Mouse (Mus musculus) CH12.LX (cell line): ENCODE results near the gene Mea1. TPM values are rescaled to one million over a fixed set of nuclear protein-coding genes. Genes with fewer than 3 reads are reported as not detected.

Experiments used
- DNase-seq: peaks from one replicate; pipeline ENCODE4 v3.0.0-alpha.2; 2013; ENCODE audit errors: extremely low read depth
- H3K27ac ChIP-seq: 2 replicates; pipeline ENCODE4 v1.5.1; 2012; ENCODE audit warnings: low read depth, mild to moderate bottlenecking, control low read depth, moderate library complexity; ENCODE audit not compliant: insufficient read depth
- H3K27me3 ChIP-seq: replicated peaks from 2 replicates; pipeline ENCODE3; 2012; ENCODE audit warnings: inconsistent platforms
- H3K36me3 ChIP-seq, 2 experiments: replicated peaks in 1 of 2; 2 replicates each; pipeline versions ENCODE3 to v1.6.1; 2012; ENCODE audit warnings: inconsistent platforms in 1 of 2, low read length in 1 of 2, mild to moderate bottlenecking in 1 of 2, mixed read lengths in 1 of 2, moderate library complexity in 1 of 2; ENCODE audit not compliant: control insufficient read depth in 1 of 2, insufficient read depth in 1 of 2
- H3K4me1 ChIP-seq, 2 experiments: 2 replicates each; pipeline ENCODE4 v1.6.1; 2012; ENCODE audit warnings: inconsistent platforms in 1 of 2, moderate library complexity in 1 of 2; ENCODE audit not compliant: insufficient read depth in 2 of 2, control insufficient read depth in 1 of 2
- H3K4me2 ChIP-seq: 2 replicates; pipeline ENCODE4 v1.6.1; 2012; ENCODE audit warnings: low read depth, mild to moderate bottlenecking, control low read depth; ENCODE audit not compliant: poor library complexity, insufficient read depth, severe bottlenecking
- H3K4me3 ChIP-seq, 3 experiments: fragments of 150-350 bp in 1 of 3; sonication (generic) in 1 of 3; replicated peaks in 1 of 3; 2 replicates each; pipeline versions ENCODE3 to v1.5.1; 2011 to 2012; ENCODE audit warnings: low read depth in 2 of 3, low read length in 2 of 3, mild to moderate bottlenecking in 2 of 3, moderate library complexity in 2 of 3, control low read depth in 1 of 3, improper control_type of control experiment in 1 of 3, inconsistent platforms in 1 of 3, mixed read lengths in 1 of 3; ENCODE audit not compliant: poor library complexity in 1 of 3
- H3K79me2 ChIP-seq: replicated peaks from 2 replicates; pipeline ENCODE4 v1.6.1; 2012; ENCODE audit warnings: mild to moderate bottlenecking, moderate library complexity; ENCODE audit not compliant: control insufficient read depth, poor library complexity, insufficient read depth, severe bottlenecking; ENCODE audit errors: extremely low read depth
- H3K9ac ChIP-seq: 2 replicates; pipeline ENCODE4 v1.6.1; 2012; ENCODE audit warnings: low read depth, mild to moderate bottlenecking, control low read depth, moderate library complexity; ENCODE audit not compliant: insufficient read depth
- H3K9me3 ChIP-seq: replicated peaks from 2 replicates; pipeline ENCODE3; 2012; ENCODE audit warnings: low read length, inconsistent platforms, mixed read lengths
- BHLHE40 ChIP-seq: IDR thresholded peaks from 2 replicates; pipeline ENCODE4 v1.6.1; 2011; ENCODE audit warnings: mild to moderate bottlenecking, low read depth, low read length, improper control_type of control experiment
- CHD1 ChIP-seq: IDR thresholded peaks from 2 replicates; pipeline ENCODE4 v1.6.1; 2012; ENCODE audit warnings: low read depth, low read length, improper control_type of control experiment, inconsistent platforms
- CHD2 ChIP-seq: IDR thresholded peaks from 2 replicates; pipeline ENCODE4 v1.6.1; 2011; ENCODE audit warnings: low read length, improper control_type of control experiment
- CTCF ChIP-seq, 2 experiments: IDR thresholded peaks in 1 of 2; conservative IDR thresholded peaks in 1 of 2; 2 replicates each; pipeline ENCODE4 v1.5.1; 2011 to 2012; ENCODE audit warnings: low read depth in 2 of 2, low read length in 2 of 2, improper control_type of control experiment in 1 of 2, inconsistent platforms in 1 of 2, mild to moderate bottlenecking in 1 of 2, moderate library complexity in 1 of 2
- ELF1 ChIP-seq: IDR thresholded peaks from 2 replicates; pipeline ENCODE4 v1.6.1; 2014; ENCODE audit warnings: low read depth, mild to moderate bottlenecking, inconsistent platforms, low read length, improper control_type of control experiment
- ETS1 ChIP-seq: conservative IDR thresholded peaks from 2 replicates; pipeline ENCODE4 v1.6.1; 2012; ENCODE audit warnings: low read depth, mild to moderate bottlenecking, inconsistent platforms, low read length, improper control_type of control experiment, moderate library complexity
- GABPA ChIP-seq: IDR thresholded peaks from 2 replicates; pipeline ENCODE4 v1.6.1; 2012; ENCODE audit warnings: low read depth, low read length, improper control_type of control experiment, inconsistent platforms; ENCODE audit not compliant: insufficient replicate concordance
- IRF4 ChIP-seq: IDR thresholded peaks from 2 replicates; pipeline ENCODE4 v1.6.1; 2014; ENCODE audit warnings: low read depth, mild to moderate bottlenecking, inconsistent platforms, low read length, improper control_type of control experiment
- KAT2A ChIP-seq: IDR thresholded peaks from 2 replicates; pipeline ENCODE4 v1.6.1; 2012; ENCODE audit warnings: low read length, improper control_type of control experiment, inconsistent platforms; ENCODE audit not compliant: insufficient replicate concordance
- MAFK ChIP-seq: IDR thresholded peaks from 2 replicates; pipeline ENCODE4 v1.6.1; 2011; ENCODE audit warnings: low read length, improper control_type of control experiment; ENCODE audit not compliant: insufficient replicate concordance
- MAX ChIP-seq: IDR thresholded peaks from 2 replicates; pipeline ENCODE4 v1.6.1; 2011; ENCODE audit warnings: low read length, improper control_type of control experiment
- MEF2A ChIP-seq: IDR thresholded peaks from 2 replicates; pipeline ENCODE4 v1.6.1; 2014; ENCODE audit warnings: low read depth, mild to moderate bottlenecking, inconsistent platforms, low read length, improper control_type of control experiment, borderline replicate concordance
- MYC ChIP-seq: IDR thresholded peaks from 2 replicates; pipeline ENCODE4 v1.6.1; 2011; ENCODE audit warnings: low read depth, mild to moderate bottlenecking, improper control_type of control experiment, low read length
- NRF1 ChIP-seq: IDR thresholded peaks from 2 replicates; pipeline ENCODE4 v1.6.1; 2014; ENCODE audit warnings: low read depth, mild to moderate bottlenecking, inconsistent platforms, low read length, improper control_type of control experiment, moderate library complexity
- POLR2A ChIP-seq: IDR thresholded peaks from 2 replicates; pipeline ENCODE4 v1.6.1; 2011; ENCODE audit warnings: low read depth, mild to moderate bottlenecking, improper control_type of control experiment, low read length
- POLR2AphosphoS2 ChIP-seq: IDR thresholded peaks from 2 replicates; pipeline ENCODE4 v1.6.1; 2011; ENCODE audit warnings: low read depth, low read length, improper control_type of control experiment
- RCOR1 ChIP-seq: conservative IDR thresholded peaks from 2 replicates; pipeline ENCODE4 v1.6.1; 2012; ENCODE audit warnings: low read depth, mild to moderate bottlenecking, inconsistent platforms, low read length, improper control_type of control experiment
- SMC3 ChIP-seq: IDR thresholded peaks from 2 replicates; pipeline ENCODE4 v1.6.1; 2011; ENCODE audit warnings: low read depth, low read length, improper control_type of control experiment
- TBP ChIP-seq: conservative IDR thresholded peaks from 2 replicates; pipeline ENCODE4 v1.6.1; 2011; ENCODE audit warnings: low read depth, low read length, improper control_type of control experiment
- TCF12 ChIP-seq: IDR thresholded peaks from 2 replicates; pipeline ENCODE4 v1.6.1; 2014; ENCODE audit warnings: low read depth, mild to moderate bottlenecking, inconsistent platforms, low read length, improper control_type of control experiment
- USF1 ChIP-seq: IDR thresholded peaks from 2 replicates; pipeline ENCODE4 v1.6.1; 2014; ENCODE audit warnings: low read depth, mild to moderate bottlenecking, inconsistent platforms, low read length, improper control_type of control experiment
- USF2 ChIP-seq: conservative IDR thresholded peaks from 2 replicates; pipeline ENCODE4 v1.6.1; 2011; ENCODE audit warnings: low read depth, low read length, improper control_type of control experiment
- ZC3H11A ChIP-seq: IDR thresholded peaks from 2 replicates; pipeline ENCODE4 v1.6.1; 2012; ENCODE audit warnings: low read depth, mild to moderate bottlenecking, inconsistent platforms, low read length, improper control_type of control experiment
- ZNF384 ChIP-seq: IDR thresholded peaks from 2 replicates; pipeline ENCODE4 v1.6.1; 2012; ENCODE audit warnings: low read depth, low read length, improper control_type of control experiment, inconsistent platforms
- dilution Hi-C: fragments of 300-500 bp; cut with MboI; formaldehyde crosslinking; loops from 2 replicates; pipeline ENCODE4 v1.14.3; 2020; ENCODE audit warnings: low sequenced_read_pairs; ENCODE audit not compliant: extremely low pct_unique_long_range_greater_than_20kb, extremely low pct_ligation_motif_present
- in situ Hi-C: fragments of 300-500 bp; cut with MboI; formaldehyde crosslinking; loops from 3 replicates; pipeline ENCODE4 v1.14.3; 2019; ENCODE audit warnings: low sequenced_read_pairs, low pct_ligation_motif_present, low pct_unique_long_range_greater_than_20kb, mixed read lengths
- polyA plus RNA-seq: library from polyadenylated mRNA; unstranded; fragments of >175 nt; gene quantifications from 2 replicates; pipeline ENCODE4 v1.2.1, GENCODE M21; 2012; ENCODE audit warnings: low read depth; ENCODE audit not compliant: insufficient read length
- total RNA-seq, 2 experiments: library from RNA; depleted of rRNA; stranded (reverse); fragments of 300-350 nt in 1 of 2; fragments of >200 nt in 1 of 2; gene quantifications; 2 replicates each; pipeline ENCODE4 v1.2.3; 2012 to 2014

Mea1 gene
- total and polyA plus RNA-seq, 3 experiments, result 68.3 to 106 (median 86.1) TPM

DNA sequence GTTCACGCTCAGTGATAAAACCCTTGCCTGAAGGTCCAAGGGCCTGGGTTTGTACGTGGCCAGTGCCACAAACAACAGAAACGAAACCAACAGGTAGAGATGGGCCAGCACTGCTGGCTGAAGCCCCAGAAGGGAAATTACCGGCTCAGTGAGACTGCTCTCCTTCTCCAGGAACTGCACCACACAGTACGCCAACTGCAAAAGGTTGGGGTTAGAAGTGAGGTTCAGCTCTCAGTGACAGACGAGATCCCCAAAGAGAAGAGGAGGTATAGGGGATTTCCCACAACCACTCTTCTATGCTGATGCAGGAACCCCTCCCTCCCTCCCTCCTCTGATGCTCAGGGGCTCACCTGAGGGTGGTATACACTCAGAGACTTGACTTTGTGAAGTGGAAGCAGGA lies 7.3 kb downstream of the Mea1 start:
- H3K79me2 ChIP-seq, result no peaks in the 10 kb centered on the region
- H3K4me1 ChIP-seq, result peaks cover 3 to 9% of the 10 kb centered on the region in 2 experiments; a peak in 3 of 4 replicates
- no peak overlapping the region for H3K27ac ChIP-seq
- dilution Hi-C loops (no loop called here), in situ Hi-C loops (no loop called here)
- no peak overlapping the region for H3K9ac ChIP-seq
- no peak for DNase-seq
- no peaks in the 10 kb centered on the region for H3K9me3 ChIP-seq
- H3K36me3 ChIP-seq, result peaks cover 49 to 82% of the 10 kb centered on the region in 2 experiments
- no peaks in the 10 kb centered on the region for H3K27me3 ChIP-seq
- TF ChIP-seq MAX, result no peak
- no peak for TF ChIP-seq RCOR1
- no peak for TF ChIP-seq CHD1
- TF ChIP-seq USF2, result no peak
- no peak for TF ChIP-seq IRF4
- no peak for TF ChIP-seq TCF12
- no peak for TF ChIP-seq POLR2A
- no peak for TF ChIP-seq BHLHE40
- no peak for TF ChIP-seq GABPA
- no peak for TF ChIP-seq MAFK
- TF ChIP-seq NRF1, result no peak
- TF ChIP-seq ZC3H11A, result no peak
- no peak for TF ChIP-seq TBP
- no peak for TF ChIP-seq MYC
- H3K4me2 ChIP-seq, result no peak overlapping the region
- no peak overlapping the region for H3K4me3 ChIP-seq

DNA sequence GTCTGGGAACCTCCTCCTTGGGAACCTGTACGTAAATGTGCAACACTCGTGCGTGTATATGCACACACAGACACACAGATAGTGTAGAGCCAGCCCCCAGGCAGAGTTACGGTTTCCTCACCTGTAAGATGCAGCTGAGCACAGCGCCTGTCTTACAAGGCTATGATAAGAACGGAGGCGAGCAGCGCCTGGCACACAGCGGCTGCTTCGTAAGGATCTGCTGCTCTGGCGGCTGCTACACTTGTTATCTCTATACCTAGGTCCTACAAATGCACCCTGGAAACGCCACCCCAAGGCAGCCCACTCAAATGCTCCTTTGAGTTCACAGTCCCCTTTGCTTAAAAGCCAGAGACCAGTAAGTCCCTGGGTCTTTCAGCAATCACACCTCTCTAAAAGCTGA lies 12.1 kb downstream of the Mea1 start:
- Histone ChIP-seq H3K79me2 (no peaks in the 10 kb centered on the region; the same call in 1 of the 2 replicates), H3K36me3 (peaks cover 24 to 76% of the 10 kb centered on the region in 2 experiments), H3K4me2 (no peak overlapping the region), H3K27me3 (no peaks in the 10 kb centered on the region), H3K9me3 (no peaks in the 10 kb centered on the region), H3K4me3 (no peak overlapping the region), H3K27ac (no peak overlapping the region), H3K9ac (no peak overlapping the region), H3K4me1 (no peaks in the 10 kb centered on the region)
- dilution Hi-C loops, result no loop called here
- no peak for DNase-seq
- in situ Hi-C loops, result no loop called here
- TF ChIP-seq SMC3 (no peak), IRF4 (no peak), ELF1 (no peak), MEF2A (no peak), MAFK (no peak), USF2 (no peak), GABPA (no peak), POLR2AphosphoS2 (no peak), POLR2A (no peak), ZNF384 (no peak), ETS1 (no peak), KAT2A (no peak), CHD2 (no peak), CHD1 (no peak), NRF1 (no peak), CTCF (conservative IDR thresholded peaks at IDR 0.05 in 1 of 2, IDR thresholded peaks at IDR 0.05 in 1 of 2; ENCODE audit: low read depth in 2 of 2, low read length in 2 of 2) (no peak), MYC (no peak), USF1 (no peak)
